Mouse (Mus musculus) olfactory bulb, adult 2 months (tissue): Measurements from ENCODE around the gene Gm20715.

Experiments used
- CTCF ChIP-seq: fragments of 200-500 bp; IDR thresholded peaks from 2 replicates; pipeline ENCODE4 v1.5.1; 2012; ENCODE audit warnings: low read depth, mild to moderate bottlenecking, low read length, moderate library complexity; ENCODE audit not compliant: insufficient read depth
- POLR2A ChIP-seq: fragments of 200-500 bp; IDR thresholded peaks from 2 replicates; pipeline ENCODE4 v1.6.1; 2012; ENCODE audit warnings: mild to moderate bottlenecking, low read depth, low read length, moderate library complexity; ENCODE audit not compliant: insufficient read depth

- no peak for TF ChIP-seq CTCF
- no peak for TF ChIP-seq POLR2A
Measured at GRCm38 (mm10) chr7:6415442-6415787, 5.3 kb downstream of the Gm20715 start.
